Mouse (Mus musculus) adrenal gland, postnatal 14 days (tissue): ENCODE results near the gene Rps5. TPM values are rescaled to one million over a fixed set of nuclear protein-coding genes. Genes with fewer than 3 reads are reported as not detected.
"Not testable (repeated sequence)": the region's sequence is repeated elsewhere in the genome, so short reads cannot be mapped to it uniquely, and the experiment has no call there.

Source experiments
- DNase-seq: peaks from one replicate; pipeline ENCODE4 v3.0.0; 2021; ENCODE audit warnings: mixed read lengths
- long read RNA-seq, 2 experiments: library from polyadenylated mRNA; stranded (forward); transcript quantifications; one replicate each; pipeline ENCODE4 v2.0.0; 2021
- total RNA-seq: library from RNA; stranded (reverse); gene quantifications from 2 replicates; pipeline ENCODE4 v1.2.3, GENCODE M21; 2021

Rps5 gene
- total RNA-seq = 842 and 996 TPM in 2 replicates
- long read RNA-seq, experiment 1, transcript Rps5-201 (6 exons, 761 nt) = major isoform, 322 of 353 reads
- long read RNA-seq, experiment 1, transcript Rps5-202 (6 exons, 794 nt) = minor isoform, 5 of 353 reads
- long read RNA-seq, experiment 1, partial matches to known transcripts = 17 of 353 reads
- long read RNA-seq, experiment 1, other reads (novel, unspliced or antisense) = 7 of 353 reads
- long read RNA-seq, experiment 2, transcript Rps5-201 (6 exons, 761 nt) = major isoform, 301 of 344 reads
- long read RNA-seq, experiment 2, partial matches to known transcripts = 32 of 344 reads
- long read RNA-seq, experiment 2, other reads (novel, unspliced or antisense) = 7 of 344 reads

DNA sequence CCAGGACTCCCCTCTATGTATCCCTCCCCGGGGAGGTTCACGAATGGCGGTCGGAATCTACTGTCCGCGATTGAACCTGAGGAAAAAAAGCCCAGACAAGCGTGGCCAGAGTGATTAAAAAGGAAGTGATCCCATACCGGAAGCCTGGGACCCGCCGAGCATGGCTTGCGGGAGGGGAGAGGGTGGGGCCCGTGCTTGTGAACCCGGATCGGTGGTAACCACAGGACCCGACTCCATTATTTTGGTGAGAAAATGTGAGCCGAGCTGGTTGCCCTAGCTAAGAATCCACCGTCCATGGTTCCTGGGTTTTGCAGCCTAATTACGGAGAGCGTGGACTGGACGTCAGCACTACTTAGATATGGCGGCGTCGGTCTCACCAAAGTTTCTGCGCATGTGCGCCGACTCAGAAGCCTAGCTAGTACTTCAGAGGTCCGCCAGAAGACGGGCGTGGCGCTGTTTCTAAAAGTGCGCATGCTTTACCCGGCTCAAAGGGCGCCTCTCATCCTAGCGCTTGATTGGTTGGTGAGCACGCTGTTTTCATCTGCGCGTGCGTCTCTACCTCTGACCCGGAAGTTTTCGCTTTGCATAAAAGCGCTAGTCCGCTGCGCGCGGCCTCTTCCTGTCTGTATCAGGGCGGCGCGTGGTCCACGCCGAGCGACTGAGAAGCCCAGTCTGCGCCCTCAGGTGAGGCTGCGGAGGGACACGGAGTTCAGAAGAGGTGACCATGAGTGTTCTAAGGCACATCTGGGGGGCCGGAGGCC lies at the start of gene Rps5:
TSS of gene Rps5 (plus strand) at position 586 of the 761 bp plus-strand sequence.
- peak; percentile 98 for DNase-seq

DNA sequence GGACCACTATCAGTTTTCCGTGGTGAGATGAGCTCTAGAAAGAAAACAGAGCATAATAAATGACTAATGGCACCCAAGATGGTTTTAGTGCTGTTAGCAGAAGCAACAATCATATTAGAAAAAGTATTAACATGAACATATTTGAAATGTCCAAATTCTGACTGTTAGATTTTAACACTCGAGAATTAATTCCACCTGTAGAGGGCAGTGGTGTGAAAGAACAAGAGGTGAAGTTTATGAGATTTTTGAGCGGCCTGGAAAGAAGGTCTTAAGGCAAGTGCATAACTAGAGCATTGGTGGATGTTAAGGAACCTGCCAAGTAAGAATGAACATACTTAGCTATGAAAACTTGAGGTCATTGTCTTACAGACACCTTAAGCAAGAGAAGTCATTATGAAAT lies 47.8 kb upstream of the Rps5 start:
- peak; percentile 29 for DNase-seq

DNA sequence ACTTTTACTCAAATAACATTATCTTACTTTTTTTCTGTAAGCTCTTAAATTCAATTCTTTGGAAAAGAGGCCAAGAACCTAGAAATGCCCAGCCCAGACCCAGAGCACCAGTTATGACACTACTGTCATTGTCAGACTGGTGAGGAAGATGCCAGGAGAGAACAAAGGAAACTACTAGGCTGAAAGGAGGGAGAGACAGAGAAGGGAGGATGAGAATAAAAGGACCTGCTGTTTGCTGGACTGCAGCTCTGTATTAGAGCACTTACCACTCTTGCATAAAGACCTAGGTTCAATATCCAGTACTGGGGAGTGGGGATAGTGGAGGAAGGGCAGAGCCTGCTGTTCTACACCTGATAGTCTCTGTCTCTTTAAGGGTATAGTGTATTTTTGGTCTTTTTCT lies 42.1 kb upstream of the Rps5 start:
- no peak for DNase-seq

DNA sequence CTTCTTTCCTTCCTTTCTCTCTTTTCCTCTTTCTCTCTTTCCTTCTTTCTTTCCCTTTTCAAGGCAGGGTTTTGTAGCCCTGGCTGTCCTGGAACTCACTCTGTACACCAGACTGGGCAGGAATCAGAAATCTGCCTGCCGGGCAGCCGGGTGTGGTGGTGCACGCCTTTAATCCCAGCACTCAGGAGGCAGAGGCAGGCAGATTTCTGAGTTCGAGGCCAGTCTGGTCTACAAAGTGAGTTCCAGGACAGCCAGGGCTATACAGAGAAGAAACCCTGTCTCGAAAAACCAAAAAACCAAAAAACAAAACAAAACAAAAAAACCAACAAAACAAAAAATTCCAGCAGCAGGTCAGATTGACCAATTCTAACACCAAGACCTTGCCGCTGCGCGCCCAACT lies 41.6 kb upstream of the Rps5 start:
- DNase-seq = not testable (repeated sequence)

DNA sequence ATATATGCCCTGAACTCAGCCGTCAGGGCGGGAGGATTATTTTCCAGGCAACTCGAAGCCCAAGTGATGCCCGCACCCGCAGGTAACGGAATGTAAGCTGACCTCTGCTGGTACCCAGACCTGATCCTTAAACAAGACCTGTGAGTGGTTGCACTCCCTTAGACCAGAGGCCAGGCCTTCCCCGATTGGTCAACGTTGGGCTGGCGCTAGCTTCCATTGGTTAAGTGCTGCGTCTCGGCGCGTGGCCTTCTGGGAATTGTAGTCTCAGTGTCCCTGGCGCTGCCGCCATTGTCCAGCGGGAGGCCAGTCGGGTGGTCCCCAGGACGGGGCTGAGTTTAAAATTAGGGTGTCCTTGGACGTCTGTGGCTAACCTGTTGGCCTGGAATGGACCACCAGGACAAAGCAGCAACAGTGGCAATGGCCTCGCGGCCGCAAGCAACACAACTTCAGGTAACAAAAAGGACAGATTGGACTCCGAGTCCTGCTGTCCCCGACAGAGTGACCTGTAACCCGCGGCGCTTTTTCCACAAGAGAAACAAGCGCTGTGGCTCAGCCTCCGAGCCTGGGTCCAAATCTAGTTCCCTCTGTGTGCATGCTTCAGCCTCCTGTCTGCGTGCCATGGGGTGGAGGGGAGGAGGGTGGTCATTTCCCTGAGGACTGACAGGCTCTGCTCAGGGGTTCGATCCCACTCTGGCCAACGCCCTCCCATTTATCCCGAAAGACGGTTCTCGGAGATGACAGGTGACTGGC lies 41.0 kb upstream of the Rps5 start, which contains the start of gene Zfp128:
TSS of gene Zfp128 (plus strand) at position 267 of the 750 bp plus-strand sequence.
- peak; percentile 96 for DNase-seq

DNA sequence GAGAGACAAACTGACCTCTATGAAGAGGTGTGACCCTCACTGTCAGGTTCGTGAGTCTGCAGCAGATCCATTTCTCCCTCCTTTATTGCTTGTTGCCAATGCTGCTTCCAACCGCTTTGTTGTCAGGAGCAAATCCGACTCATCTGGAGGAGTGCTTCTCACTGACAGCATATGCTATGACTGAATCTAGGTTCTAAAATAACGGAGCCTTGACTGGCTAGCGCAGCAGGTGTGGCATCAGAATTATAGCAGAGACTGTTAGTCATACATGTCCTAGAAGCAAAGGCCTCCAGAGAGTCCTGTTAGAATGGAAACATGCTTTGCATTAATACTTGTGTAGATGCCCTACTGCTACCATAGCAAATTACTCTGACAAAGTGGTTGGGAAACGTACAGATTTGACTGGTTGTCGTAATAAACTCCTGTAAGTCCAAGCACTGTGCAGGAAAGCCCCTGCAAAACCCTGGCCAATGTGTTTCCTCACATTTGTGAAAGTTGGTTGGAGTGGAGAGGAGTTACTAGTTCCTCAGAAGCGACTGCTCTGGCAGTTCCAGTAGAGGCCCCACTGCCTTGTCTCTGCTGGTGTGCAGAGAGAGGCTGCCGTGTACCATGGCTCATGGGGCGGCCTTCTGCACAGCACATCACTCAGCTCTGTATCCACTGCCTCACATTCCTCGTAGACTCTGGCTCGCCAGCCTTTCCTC lies 35.4 kb upstream of the Rps5 start:
- no peak for DNase-seq

DNA sequence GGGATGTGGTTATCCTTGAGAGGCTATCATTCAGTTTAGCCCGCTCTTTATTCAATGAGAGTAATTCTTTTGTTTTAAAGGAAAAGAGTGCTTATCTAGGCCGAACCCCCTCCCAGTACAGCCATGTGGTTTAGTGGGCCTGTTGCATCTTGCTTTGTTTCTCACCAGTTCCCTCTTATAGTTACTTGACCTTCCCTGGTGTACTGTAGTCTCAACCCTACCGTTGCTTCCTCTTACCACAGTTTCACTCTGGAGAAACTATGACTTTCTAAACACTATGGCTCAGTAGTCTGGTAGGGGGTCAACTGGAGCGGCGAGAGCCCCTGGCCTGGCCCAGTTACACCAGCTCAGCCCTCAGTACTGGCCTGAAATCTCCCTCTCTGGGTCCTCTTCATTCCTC lies 34.5 kb upstream of the Rps5 start:
- no peak for DNase-seq

DNA sequence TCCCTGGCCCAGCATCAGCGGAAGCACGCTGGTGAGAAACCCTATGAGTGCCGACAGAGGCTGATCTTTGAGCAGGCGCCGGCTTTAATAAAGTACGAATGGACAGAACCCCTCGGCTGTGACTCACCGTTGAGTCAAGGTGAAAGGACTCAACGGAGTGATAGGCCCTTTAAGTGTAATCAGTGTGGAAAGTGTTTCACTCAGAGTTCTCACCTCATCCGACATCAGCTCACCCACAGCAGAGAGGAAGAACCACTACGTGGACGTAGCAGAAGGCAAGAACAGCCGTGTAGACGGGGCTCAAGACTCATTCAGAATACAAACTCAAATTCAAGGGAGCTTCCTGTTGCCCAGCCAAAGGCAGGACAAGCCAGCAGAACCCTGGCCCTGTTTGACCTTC lies 31.2 kb upstream of the Rps5 start:
- no peak for DNase-seq

DNA sequence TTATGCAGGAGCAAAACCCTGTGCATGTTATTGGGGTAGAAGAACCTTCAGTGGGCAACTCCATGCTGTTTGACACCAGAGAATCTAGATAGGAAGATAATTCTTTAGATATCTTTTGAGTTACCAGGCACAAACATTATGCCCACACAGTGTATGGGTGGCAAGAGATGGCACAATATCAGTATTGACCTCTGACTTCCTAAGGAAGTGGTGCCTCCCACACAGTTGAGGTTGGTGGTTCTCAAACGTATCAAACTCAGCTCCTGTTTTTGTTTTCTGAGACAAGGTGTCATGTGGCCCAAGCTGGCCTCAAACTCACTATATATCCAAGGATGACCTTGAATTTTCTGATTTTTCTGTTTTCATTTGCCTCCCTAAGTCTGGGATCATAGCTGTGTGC lies 30.8 kb upstream of the Rps5 start:
- DNase-seq = no peak

DNA sequence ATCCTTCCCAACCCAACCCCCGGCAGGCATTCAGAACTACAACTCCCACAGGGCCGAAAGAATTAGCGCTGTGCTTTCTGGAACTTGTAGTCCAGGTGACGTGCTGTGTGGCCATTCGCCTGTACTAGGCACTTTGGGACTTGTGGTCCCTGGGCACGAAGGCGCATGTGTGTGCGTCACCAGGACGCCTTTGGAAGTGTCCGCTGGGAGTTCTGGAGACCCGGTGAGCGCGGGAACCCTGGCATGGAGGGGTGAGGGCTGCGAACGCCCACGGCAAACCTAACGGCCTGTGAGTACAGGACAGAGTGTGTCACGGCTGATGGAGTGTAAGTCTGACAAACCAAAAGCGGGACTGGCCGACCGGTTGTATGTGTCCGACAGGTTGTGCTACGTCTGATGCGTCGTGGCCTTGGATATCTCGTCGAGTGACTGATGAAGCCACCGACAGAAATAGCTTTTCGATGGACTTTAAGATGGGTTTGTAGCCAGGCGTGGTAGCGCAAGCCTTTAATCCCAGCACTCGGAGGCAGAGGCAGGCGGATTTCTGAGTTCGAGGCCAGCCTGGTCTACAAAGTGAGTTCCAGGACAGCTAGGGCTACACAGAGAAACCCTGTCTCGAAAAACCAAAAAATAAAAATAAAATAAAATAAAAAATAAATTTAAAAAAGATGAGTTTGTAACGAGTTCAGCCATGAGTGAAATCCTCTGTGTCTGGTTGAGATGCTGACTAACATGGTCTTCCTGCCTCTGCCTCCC lies 24.3 kb upstream of the Rps5 start, which contains the start of gene Zscan22:
TSS of gene Zscan22 (plus strand) at position 161 of the 756 bp plus-strand sequence.
- peak; percentile 94 for DNase-seq

DNA sequence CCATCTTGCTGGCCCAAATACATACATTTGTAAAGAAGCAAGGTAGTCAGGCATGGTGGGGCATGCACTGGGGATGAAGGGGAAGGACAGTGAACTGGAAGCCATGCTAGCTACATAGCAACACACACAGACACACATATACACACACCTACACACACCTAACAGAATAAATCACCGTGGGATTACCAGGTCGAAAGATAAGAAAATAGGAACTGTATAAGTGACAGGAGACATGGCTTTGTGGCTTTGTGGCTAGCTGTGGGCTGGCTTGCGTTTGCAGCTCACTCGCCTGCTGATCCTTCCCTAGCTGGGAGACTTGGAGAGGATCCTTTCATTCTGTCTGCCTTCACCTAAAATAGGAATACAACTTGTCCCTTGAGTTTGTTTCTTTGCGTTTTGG lies 20.6 kb upstream of the Rps5 start:
- no peak for DNase-seq

DNA sequence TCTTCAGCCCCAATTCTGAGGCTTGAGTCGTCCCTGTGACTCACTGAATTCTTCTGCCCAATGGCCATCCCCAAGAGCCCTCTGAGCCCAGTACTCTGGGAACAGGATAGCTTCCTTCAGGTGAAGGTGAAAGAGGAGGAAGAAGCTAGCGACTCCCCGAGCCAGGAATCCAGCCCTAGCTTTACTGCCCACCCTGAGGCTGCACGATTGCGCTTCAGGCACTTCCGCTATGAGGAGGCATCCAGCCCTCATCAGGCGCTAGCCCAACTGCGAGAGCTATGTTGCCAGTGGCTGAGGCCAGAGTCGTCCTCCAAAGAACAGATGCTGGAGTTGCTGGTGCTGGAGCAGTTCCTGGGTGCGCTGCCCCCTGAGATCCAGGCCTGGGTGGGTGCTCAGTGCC lies 18.5 kb upstream of the Rps5 start:
- no peak for DNase-seq

DNA sequence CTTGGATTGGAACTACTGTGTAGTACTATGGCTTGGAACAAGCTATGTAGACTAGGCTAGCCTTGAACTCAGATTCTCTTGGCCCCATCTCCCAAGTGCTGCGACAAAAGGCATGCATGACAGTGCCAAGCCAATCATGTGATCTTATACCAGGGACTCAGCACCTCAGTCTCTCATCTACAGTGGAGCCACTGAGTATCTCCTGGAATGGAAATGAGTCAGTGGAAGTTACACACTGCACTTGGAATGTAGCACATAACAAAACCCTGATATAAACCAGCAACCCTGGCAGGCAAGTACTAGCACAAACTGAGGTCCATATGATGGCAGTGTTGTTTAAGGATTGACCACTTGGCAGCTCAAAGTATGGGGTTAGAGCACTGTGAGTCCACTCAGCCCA lies 16.9 kb upstream of the Rps5 start:
- no peak for DNase-seq

DNA sequence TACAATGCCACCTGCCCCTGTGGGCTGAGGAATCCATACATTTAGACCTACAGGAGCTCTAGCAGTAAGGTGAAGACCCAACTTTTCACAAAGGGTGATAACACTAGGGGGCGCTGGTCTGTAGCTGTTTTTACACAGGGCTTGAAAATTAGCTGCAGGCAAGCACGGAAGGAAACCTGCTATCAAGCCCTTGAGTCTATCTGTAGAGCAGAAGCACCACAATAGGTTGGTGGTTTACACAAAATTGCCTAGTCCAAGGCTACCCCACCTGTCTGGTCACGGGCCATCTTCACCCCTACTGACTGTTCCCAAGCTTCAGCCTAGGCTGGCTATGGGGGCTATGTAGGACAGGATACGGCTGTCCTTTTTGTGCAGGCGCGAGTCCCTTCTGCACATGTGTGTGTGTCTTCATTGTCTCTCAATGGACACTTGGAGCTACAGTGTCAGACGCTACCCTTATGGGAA lies 12.6 kb upstream of the Rps5 start:
- peak; percentile 89 for DNase-seq

DNA sequence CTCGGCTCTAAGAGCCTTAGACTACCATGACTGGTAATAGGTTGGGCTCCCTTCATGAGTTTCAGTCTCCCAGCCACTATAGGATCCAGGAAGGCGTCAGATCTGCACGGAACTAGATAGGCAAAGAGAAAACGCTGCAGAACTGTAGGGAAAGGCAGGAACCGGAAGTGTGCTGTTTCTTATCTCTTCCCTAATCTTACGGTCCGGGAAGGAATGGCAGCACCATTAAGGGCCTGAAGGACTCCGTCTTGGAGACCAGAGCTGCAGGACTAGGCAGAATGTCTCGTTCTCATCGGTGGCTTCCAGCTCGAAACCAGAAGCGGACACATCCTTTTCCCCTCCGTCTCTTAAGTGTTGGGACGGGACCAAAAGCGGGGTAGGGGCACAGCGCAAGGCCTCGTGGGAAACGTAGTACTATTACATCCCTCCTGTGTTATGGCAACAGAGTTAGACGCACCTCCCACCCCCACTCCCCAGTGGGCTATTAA lies 11.9 kb upstream of the Rps5 start:
- peak; percentile 70 for DNase-seq

DNA sequence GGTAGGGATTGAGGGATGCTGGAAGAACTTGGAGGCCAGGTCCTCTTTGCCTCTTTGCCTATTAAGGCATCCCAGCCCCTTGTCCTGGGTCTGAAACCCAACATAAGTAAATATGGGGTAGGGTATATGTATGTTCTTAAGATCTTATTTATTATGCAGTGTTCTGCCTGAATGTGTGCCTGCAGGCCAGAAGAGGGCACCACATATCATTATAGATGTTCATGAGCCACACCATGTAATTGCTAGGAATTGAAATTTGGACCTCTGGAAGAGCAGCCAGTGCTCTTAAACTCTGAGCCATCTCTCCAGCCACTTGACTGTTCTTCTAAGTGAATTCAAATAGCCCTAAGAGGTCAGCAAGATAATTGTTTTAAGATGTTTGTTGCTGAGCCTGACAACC lies 8.5 kb upstream of the Rps5 start:
- no peak for DNase-seq

DNA sequence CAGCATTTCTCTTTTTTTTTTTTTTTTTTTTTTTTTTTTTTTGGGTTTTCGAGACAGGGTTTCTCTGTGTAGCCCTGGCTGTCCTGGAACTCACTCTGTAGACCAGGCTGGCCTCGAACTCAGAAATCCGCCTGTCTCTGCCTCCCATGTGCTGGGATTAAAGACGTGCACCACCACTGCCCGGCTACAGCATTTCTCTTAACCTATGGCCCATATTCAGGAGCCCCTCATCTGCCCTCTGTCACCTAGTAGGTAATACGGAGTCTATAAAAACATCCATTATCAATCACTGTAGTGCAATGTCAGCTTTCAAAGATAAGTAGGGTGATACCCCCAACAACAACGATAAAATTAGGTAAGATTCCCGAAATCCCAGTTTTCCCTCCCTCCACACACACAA lies 1.6 kb upstream of the Rps5 start:
- DNase-seq = not testable (repeated sequence)

DNA sequence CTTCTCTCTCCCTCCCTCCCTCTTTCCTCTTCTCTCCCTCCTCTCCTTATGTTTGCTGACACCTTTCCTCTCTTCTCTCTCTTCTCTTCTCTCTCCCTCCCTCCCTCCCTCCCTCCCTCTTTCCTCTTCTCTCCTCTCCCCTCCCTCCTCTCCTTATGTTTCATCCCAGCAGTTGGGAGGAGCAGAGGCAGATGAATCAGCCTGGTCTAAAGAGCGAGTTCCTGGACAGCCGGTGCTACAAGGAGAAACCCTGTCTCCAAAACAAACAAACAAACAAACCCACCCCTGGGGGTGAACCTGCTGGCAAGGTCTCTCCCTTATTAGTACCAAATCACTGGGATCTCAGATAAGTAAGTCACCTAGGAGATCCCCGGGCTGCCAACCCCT lies 779 bp upstream of the Rps5 start:
- DNase-seq = no peak

DNA sequence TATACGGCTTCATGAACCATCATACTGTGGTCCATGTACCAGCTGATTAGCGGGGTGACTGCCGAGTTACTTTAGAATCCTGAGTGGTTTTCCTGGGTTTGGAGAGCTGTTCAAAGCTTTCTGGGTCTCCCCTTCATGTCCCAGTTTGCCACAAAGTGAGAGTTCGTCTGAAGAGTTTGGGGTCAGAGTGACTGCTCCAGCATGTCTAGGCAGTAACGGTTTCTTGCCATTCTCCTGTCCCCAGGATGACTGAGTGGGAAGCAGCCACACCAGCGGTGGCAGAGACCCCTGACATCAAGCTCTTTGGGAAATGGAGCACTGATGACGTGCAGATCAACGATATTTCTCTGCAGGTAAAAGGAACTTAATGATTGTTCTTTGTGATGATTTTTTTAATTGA lies 639 bp downstream of the Rps5 start:
- DNase-seq = no peak

DNA sequence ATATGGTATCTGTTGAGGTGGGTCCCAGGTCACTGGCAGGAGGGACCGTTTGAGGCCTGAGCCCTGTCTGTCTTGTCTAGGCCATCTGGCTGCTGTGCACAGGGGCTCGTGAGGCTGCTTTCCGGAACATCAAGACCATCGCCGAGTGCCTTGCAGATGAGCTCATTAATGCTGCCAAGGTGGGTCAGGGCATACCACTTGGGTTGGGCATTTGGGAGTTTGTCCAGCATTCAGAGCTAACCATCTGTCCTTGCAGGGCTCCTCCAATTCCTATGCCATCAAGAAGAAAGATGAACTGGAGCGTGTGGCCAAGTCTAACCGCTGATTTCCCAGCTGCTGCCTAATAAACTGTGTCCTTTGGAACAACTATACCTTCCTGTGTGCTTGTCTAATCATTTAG lies 4.2 kb downstream of the Rps5 start:
- no peak for DNase-seq

DNA sequence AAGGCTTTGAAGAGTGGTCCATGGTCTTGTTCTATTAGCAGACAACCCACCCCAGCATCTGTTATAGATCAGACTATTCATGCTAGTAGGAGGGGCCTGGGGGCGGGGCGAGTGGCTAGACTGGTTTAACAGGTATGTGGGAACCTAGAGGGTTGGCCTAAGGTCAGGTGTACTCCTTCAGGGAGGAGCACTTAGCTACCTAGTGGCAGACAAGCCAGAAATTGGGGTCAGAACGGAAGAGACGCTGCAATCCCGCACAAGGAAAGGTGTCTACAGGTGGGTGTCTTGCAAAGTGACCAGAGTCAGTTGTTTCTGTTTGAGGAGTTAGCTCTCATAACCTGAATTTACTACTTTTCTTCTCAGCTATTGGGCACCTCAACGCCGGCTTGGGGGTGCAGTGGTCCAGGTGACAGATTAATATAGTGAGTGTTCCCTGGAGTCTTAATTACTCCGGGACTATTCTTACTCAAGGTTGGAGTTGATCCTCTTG lies 5.1 kb downstream of the Rps5 start, which contains the start of gene Rnf225:
TSS of gene Rnf225 (plus strand) at position 226 of the 490 bp plus-strand sequence.
- no peak for DNase-seq
